Mouse (Mus musculus) neural tube, embryonic 10.5 days (tissue): ENCODE data around the gene Dbf4.

Experiments
- DNase-seq: peaks from one replicate; pipeline ENCODE4 v3.0.0-alpha.2; 2017; ENCODE audit warnings: low spot score; ENCODE audit errors: extremely low spot score

Dbf4 gene

GRCm38 (mm10) chr5:8422157-8422931, at the start of gene Dbf4, which contains the start of gene Slc25a40:
Gene Dbf4 (minus strand): TSS chr5:8422716.
Gene Slc25a40 (plus strand): TSS chr5:8422850.
- peak; percentile 88 for DNase-seq

- no peak for DNase-seq
These were observed 34.0 kb upstream of the Dbf4 start for GRCm38 (mm10) chr5:8456561-8456960.

GRCm38 (mm10) chr5:8455565-8455964, 33.0 kb upstream of the Dbf4 start:
- no peak for DNase-seq

GRCm38 (mm10) chr5:8439095-8439494, 16.6 kb upstream of the Dbf4 start:
- no peak for DNase-seq

GRCm38 (mm10) chr5:8437481-8438156, 15.1 kb upstream of the Dbf4 start:
- DNase-seq, result no peak

GRCm38 (mm10) chr5:8425899-8426298, 3.4 kb upstream of the Dbf4 start:
- DNase-seq, result no peak

GRCm38 (mm10) chr5:8424116-8424515, 1.6 kb upstream of the Dbf4 start:
- no peak for DNase-seq

- no peak for DNase-seq
These were observed 714 bp upstream of the Dbf4 start for GRCm38 (mm10) chr5:8422932-8423928.

- DNase-seq, result no peak
These were observed 1.1 kb downstream of the Dbf4 start for GRCm38 (mm10) chr5:8421424-8421823.

GRCm38 (mm10) chr5:8417443-8417842, 5.1 kb downstream of the Dbf4 start:
- DNase-seq, result no peak

GRCm38 (mm10) chr5:8416683-8417413, 5.7 kb downstream of the Dbf4 start:
- no peak for DNase-seq

- no peak for DNase-seq
These were observed 13.8 kb downstream of the Dbf4 start for GRCm38 (mm10) chr5:8408746-8409145.

- DNase-seq, result no peak
These were observed 24.8 kb downstream of the Dbf4 start for GRCm38 (mm10) chr5:8397587-8398249.

- no peak for DNase-seq
These were observed 28.5 kb downstream of the Dbf4 start for GRCm38 (mm10) chr5:8393891-8394583.

- no peak for DNase-seq
These were observed 48.1 kb downstream of the Dbf4 start for GRCm38 (mm10) chr5:8374297-8374906.

GRCm38 (mm10) chr5:8373415-8373814, 49.1 kb downstream of the Dbf4 start:
- DNase-seq, result no peak

- DNase-seq, result no peak
These were observed 53.7 kb downstream of the Dbf4 start for GRCm38 (mm10) chr5:8368781-8369180.

- no peak for DNase-seq
These were observed 54.2 kb downstream of the Dbf4 start for GRCm38 (mm10) chr5:8368328-8368692.

- DNase-seq, result peak; percentile 75
These were observed 54.7 kb downstream of the Dbf4 start, which contains the start of gene Adam22 for GRCm38 (mm10) chr5:8367614-8368327. Gene Adam22 (minus strand): TSS chr5:8368160.
